Mouse (Mus musculus) natural killer cell, adult 2 months (primary cell): ENCODE results near the gene Cutal.

Source experiments
- DNase-seq, 2 experiments: peaks; one replicate each; pipeline ENCODE4 v3.0.0; 2022; ENCODE audit warnings: low spot score in 2 of 2

Cutal gene

GRCm38 (mm10) chr2:34915103-34915502 lies 40.9 kb downstream of the Cutal start:
- DNase-seq, result no peak

GRCm38 (mm10) chr2:34920144-34920543 lies 45.9 kb downstream of the Cutal start:
- peak in 1 of 2 experiments; percentile 19 for DNase-seq

- DNase-seq, result no peak
Measured at GRCm38 (mm10) chr2:34922729-34923128, 48.5 kb downstream of the Cutal start.

GRCm38 (mm10) chr2:34927320-34927719 lies 53.1 kb downstream of the Cutal start:
- DNase-seq, result no peak

- DNase-seq, result no peak
Measured at GRCm38 (mm10) chr2:34937460-34937859, 63.3 kb downstream of the Cutal start.

- peak; percentile 45 to 53 for DNase-seq
Measured at GRCm38 (mm10) chr2:34938269-34939208, 64.3 kb downstream of the Cutal start.

- DNase-seq, result no peak
Measured at GRCm38 (mm10) chr2:34940246-34940645, 66.0 kb downstream of the Cutal start.

GRCm38 (mm10) chr2:34941061-34941675 lies 67.0 kb downstream of the Cutal start:
- no peak for DNase-seq
